Mouse (Mus musculus) G1E-ER4 (cell line): ENCODE data around the gene Rsad1. TPM values are rescaled to one million over a fixed set of nuclear protein-coding genes. Genes with fewer than 3 reads are reported as not detected.

Experiments
- GATA1 ChIP-seq: IDR thresholded peaks from one replicate; pipeline ENCODE4 v1.8.0; 2012; ENCODE audit warnings: low read length, inconsistent platforms
- polyA plus RNA-seq: library from polyadenylated mRNA; stranded (reverse); fragments of >175 nt; gene quantifications from 2 replicates; pipeline ENCODE4 v1.2.3, GENCODE M21; 2012

The Rsad1 gene
- polyA plus RNA-seq, 1 experiment = 7.4 TPM

DNA sequence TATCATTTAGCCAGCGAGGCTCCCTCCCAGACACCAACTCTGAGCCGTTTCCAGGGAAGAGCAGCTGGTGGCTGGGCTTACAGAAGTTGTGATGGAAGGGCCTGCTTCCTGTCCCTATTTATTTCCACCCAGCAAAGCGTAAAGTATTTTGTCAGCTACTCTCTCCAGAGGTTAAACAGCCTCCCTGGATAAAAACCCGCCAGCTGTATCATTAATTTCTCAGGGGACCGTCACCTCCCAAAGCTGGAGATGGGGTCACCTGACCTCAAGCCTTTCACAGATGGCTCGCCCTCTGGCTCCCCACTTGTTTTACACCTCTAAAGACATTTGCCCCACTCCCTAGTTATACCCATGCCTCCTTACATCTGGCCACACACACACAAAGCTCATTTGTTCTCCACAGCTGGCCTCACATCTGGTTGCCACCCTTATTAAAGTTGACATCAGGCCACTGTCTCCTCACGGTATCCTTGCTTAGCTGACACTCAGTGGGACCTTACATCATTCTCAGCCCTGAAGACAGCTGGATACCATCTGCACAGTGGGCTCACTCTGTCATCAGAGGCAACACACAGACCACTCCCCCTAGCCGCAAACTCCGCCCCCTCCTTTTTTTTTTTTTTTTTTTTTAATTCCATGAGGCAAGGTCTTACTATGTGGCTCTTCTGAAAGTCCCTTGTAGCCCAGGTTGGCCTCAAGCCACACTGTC is 22.7 kb downstream of the Rsad1 start:
- no peak for TF ChIP-seq GATA1

GRCm38 (mm10) chr11:94521219-94521843 is 27.7 kb downstream of the Rsad1 start, which contains the start of gene Mycbpap:
Mycbpap (minus strand) TSS chr11:94521742.
- no peak for TF ChIP-seq GATA1

GRCm38 (mm10) chr11:94513452-94513851 is 35.6 kb downstream of the Rsad1 start:
- TF ChIP-seq GATA1 = no peak

DNA sequence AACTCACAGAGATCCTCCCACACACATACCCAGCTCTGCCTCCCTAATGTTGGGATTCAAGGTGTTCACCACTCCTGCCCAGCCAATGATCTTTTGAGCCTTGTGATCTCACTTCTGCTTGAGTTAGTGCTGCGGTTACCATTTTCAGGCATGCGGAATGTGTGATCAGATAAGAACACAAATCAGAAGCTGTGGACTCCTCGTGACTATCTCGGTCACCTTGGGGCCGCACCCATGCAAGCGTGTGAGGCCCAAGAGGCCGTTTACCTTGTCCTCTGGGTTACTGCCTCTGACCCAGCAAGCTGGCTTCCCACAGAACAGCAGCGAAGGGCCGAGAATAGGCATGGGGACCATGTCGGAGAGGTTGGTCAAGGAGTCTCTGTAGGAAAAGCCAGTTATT is 40.1 kb downstream of the Rsad1 start:
- TF ChIP-seq GATA1 = no peak

DNA sequence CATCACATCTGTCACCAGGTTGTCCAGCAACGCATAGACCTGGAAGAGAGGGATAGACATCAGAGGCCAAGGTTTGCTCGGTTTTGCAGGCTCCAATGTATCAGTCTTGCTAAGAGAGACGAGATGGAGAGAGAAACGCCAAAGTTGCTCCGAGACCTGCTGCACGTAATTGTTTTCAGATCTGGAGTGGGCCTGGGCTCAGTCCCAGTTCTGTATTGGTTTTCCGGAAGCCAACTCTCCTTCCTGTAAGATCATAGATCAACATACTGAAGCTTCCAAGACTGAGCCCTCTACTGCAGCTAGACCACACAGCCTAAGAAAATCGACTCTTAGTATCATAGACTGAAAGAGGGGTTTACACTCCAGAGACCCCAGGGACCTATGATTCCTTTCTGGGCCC is 47.6 kb downstream of the Rsad1 start:
- no peak for TF ChIP-seq GATA1

DNA sequence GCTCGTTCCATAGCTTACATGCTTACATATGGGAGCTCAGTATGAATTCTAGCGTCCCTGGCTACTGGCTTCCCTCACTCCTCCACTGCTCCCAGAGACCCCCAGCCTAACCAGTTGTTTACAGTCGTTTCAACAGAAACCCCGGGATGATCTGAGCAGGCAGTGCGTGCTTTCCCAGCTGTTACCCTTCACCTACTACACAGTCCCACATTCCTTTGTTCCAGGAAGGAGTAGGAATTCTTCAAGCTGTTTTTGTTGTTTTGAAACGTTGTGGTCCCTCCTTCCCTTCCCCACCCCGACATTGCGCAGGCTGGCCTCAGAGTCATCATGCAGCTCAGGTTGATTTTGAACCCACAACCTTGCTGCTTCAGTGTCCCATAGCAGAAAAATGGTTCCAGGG is 48.7 kb downstream of the Rsad1 start:
- no peak for TF ChIP-seq GATA1

- no peak for TF ChIP-seq GATA1
Measured at GRCm38 (mm10) chr11:94499661-94500152, 49.3 kb downstream of the Rsad1 start, which contains the start of gene Epn3. Epn3 (minus strand) TSS chr11:94499974.

GRCm38 (mm10) chr11:94499035-94499434 is 50.0 kb downstream of the Rsad1 start:
- no peak for TF ChIP-seq GATA1

- TF ChIP-seq GATA1 = no peak
Measured at GRCm38 (mm10) chr11:94498093-94498996, 50.7 kb downstream of the Rsad1 start.

DNA sequence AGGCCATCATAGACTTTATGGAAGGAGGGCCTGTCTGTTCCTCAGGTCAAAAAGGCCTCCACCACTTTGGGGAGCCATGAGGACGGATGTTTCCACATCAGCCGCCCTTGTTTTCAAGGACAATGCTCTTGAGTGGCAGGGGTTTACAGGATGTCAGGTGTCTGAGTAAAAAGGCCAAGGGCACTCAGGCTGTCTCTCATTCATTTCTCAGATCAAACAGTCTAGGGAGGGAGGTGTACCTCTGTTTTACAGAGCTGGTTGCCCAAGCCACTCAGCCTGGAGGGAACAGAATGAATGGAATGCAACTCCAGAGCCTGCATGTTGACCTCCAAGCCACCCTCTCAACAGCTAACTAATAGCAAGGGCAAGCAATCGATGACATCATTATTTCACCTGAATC is 53.6 kb downstream of the Rsad1 start:
- no peak for TF ChIP-seq GATA1

GRCm38 (mm10) chr11:94491749-94492099 is 57.3 kb downstream of the Rsad1 start:
- TF ChIP-seq GATA1 = no peak

DNA sequence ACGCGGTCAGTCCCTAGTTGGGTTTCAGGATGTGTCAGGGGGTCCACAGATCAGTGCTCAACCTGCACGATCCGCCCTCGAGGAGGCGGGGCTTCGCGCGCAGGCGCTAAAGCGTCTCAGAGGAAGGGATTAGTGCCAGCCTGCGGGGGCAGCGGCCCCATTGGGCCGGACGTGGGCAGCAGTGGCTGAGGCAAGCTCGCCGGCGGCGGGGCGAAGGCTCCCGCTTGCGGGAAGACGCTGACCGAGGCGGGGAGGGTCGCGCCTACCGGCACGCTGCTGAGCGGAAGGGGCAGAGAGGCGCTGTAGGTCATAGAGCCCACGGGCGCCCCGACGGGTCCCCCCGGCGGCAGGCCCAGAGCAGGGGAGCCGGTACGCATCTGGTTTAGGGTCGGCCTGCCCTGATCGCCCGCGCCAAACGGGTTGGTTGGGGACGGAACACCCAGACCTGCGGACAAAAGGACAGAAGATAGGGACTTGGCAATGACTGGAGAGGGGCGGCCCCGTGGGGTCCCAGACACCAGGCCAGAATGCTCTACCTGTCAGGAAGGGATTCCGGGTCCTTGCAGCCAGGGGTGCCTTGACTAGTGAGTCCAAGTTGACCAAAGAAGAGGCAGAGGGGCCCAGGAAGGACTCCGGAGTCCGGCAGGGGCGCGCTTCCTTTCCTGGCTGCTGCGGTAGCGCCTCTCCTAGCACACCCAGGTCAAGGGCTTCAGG is 57.9 kb downstream of the Rsad1 start:
- no peak for TF ChIP-seq GATA1

Other genes with a start within 250 kb of the Rsad1 start
- gene Luc7l3, start 227.3 kb downstream of the Rsad1 start, polyA plus RNA-seq = 24.5 and 34.4 TPM in 2 replicates
- 78.2 and 81.2 TPM in 2 replicates for gene Ankrd40, start 221.3 kb downstream of the Rsad1 start, polyA plus RNA-seq
- not detected in 2 replicates for gene Abcc3, start 156.3 kb downstream of the Rsad1 start, polyA plus RNA-seq
- gene Cacna1g, start 75.1 kb downstream of the Rsad1 start, polyA plus RNA-seq = not detected in 2 replicates
- gene Spata20, start 63.1 kb downstream of the Rsad1 start, polyA plus RNA-seq = not detected in 2 replicates
- gene Epn3, start 49.3 kb downstream of the Rsad1 start, polyA plus RNA-seq = not detected in 2 replicates
- not detected in 2 replicates for gene Mycbpap, start 27.5 kb downstream of the Rsad1 start, polyA plus RNA-seq
- not detected in 2 replicates for gene Chad, start 15.8 kb upstream of the Rsad1 start, polyA plus RNA-seq
- gene Acsf2, start 52.6 kb upstream of the Rsad1 start, polyA plus RNA-seq = 0.08 and 0.17 TPM in 2 replicates
- 189 and 198 TPM in 2 replicates for gene Lrrc59, start 80.5 kb upstream of the Rsad1 start, polyA plus RNA-seq
- 108 and 114 TPM in 2 replicates for gene Mrpl27, start 104.5 kb upstream of the Rsad1 start, polyA plus RNA-seq
- 31.3 and 44.4 TPM in 2 replicates for gene Eme1, start 104.7 kb upstream of the Rsad1 start, polyA plus RNA-seq
- 12.6 and 13.4 TPM in 2 replicates for gene Xylt2, start 128.3 kb upstream of the Rsad1 start, polyA plus RNA-seq
- not detected in 2 replicates for gene Gm11541, start 155.2 kb upstream of the Rsad1 start, polyA plus RNA-seq
- 0.06 and 0.12 TPM in 2 replicates for gene Cdc34b, start 192.5 kb upstream of the Rsad1 start, polyA plus RNA-seq
- gene Tmem92, start 233.4 kb upstream of the Rsad1 start, polyA plus RNA-seq = not detected in 2 replicates